Mouse (Mus musculus) right cerebral cortex, adult 2 months (tissue): ENCODE results near the gene Podxl.
"Not testable (repeated sequence)": the region's sequence is repeated elsewhere in the genome, so short reads cannot be mapped to it uniquely, and the experiment has no call there.

ENCODE experiments used
- DNase-seq, 2 experiments: peaks; one replicate each; pipeline ENCODE4 v3.0.0; 2021 to 2022; ENCODE audit warnings: low spot score in 2 of 2

The Podxl gene

DNA sequence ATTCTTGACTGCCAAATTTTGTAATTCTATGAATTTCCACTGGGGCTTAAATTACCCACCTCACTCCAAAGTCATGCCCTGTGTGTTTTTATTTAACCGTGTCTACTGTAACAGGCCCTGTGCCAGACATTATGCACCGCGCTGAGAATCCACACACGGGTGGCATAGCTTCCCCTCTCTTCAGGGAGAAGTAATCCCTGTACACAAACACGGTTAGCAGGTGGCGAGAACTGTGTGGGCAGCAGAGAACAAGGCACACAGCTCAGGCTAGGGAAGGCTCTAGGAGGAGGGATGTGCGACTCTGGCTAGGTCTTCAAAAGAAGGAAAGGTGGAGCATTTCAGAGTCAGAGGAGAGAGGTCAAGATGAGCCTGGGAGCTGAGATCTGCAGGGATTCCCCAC, 3.4 kb upstream of the Podxl start:
- DNase-seq: peak; percentile 34 to 47

- DNase-seq: no peak
These were observed 1.2 kb upstream of the Podxl start for GRCm38 (mm10) chr6:31564901-31565391.

- no peak for DNase-seq
These were observed 376 bp upstream of the Podxl start for GRCm38 (mm10) chr6:31564182-31564531.

GRCm38 (mm10) chr6:31562371-31563080, 1.3 kb downstream of the Podxl start:
- DNase-seq: no peak

DNA sequence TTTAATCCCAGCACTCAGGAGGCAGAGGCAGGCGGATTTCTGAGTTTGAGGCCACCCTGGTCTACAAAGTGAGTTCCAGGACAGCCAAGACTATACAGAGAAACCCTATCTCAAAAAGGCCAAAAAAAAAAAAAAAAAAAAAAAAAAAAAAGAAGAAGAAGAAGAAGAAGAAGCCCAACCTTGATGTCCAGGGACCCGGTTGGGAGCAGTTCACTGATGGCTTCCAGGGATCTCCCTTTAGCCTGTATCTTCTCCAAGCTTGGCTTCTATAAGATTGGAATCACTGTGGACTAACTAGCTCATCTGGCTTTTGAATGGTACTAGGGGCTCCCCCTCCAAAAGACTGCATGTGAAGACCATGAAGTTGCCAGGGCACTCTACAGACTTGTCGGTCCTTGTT, 1.8 kb downstream of the Podxl start:
- DNase-seq: not testable (repeated sequence)

GRCm38 (mm10) chr6:31560138-31560959, 3.4 kb downstream of the Podxl start:
- no peak for DNase-seq

- DNase-seq: no peak
These were observed 7.2 kb downstream of the Podxl start for GRCm38 (mm10) chr6:31556460-31557100.

GRCm38 (mm10) chr6:31550876-31551532, 12.8 kb downstream of the Podxl start:
- no peak for DNase-seq

- no peak for DNase-seq
These were observed 14.3 kb downstream of the Podxl start for GRCm38 (mm10) chr6:31549361-31550051.

DNA sequence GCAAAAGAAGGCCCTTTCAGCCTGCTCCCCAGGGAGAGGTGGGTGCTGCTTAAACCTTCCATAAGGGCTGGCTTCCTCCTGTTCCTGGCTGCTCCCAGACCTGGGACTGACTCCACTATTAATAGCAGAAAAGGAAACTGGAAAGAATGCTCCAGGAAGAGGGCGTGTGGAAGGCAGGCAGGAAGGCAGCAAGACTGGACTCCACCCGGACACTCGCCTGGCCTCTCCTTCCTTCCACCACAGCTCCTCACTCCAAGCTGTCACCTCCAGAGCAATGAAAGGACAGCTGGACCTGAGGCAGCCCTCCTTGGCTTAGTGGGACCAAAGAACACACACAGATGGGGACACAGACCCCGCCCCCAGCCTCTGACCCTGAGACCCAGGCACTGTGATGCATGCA, 19.5 kb downstream of the Podxl start:
- DNase-seq: no peak

DNA sequence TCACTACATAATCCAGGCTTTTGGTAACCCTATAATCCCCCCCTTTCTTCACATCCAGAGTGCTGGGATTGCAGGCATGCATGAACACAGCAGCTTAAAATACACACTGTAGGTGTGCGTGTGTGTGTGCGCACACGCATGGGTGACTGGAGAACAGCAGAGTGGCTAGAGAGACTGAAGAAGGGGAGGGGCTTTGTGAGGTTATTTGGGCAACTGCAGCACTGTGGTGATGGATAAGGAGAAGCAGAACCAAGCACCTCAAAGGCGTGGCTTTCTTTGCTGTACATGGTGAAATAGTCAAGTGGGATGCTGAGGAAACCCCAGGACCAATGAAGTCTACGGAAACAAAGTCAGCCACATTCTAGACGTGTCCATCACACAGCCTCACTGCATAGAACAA, 23.8 kb downstream of the Podxl start:
- DNase-seq: no peak

- DNase-seq: no peak
These were observed 25.7 kb downstream of the Podxl start for GRCm38 (mm10) chr6:31538112-31538511.

DNA sequence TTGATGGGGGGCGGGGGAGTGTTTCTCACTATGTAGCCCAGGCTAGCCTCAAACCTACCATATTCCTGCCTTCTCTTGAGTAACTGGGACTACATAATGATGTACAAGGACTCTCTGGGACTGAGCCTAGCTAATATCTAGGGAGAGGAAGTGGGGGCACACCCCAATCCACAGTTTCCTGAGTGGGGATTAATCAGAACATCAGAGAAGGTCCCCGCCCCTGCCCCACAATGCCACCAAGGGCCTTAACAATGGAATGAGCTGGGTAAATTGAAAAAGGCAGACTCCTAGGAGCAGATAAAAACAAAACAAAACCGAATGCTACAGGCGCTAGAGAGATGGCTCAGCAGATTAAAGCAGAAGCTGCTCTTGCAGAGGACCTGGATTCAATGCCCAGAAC, 26.6 kb downstream of the Podxl start:
- no peak for DNase-seq

- no peak for DNase-seq
These were observed 29.1 kb downstream of the Podxl start for GRCm38 (mm10) chr6:31534705-31535104.

GRCm38 (mm10) chr6:31531880-31532279, 31.9 kb downstream of the Podxl start:
- DNase-seq: no peak

GRCm38 (mm10) chr6:31528339-31528738, 35.4 kb downstream of the Podxl start:
- no peak for DNase-seq

- DNase-seq: peak; percentile 79 to 83
These were observed 35.9 kb downstream of the Podxl start for GRCm38 (mm10) chr6:31527897-31528296.

- no peak for DNase-seq
These were observed 36.9 kb downstream of the Podxl start for GRCm38 (mm10) chr6:31526929-31527328.

GRCm38 (mm10) chr6:31525231-31525900, 38.4 kb downstream of the Podxl start:
- DNase-seq: peak; percentile 72 to 73

GRCm38 (mm10) chr6:31524647-31525046, 39.1 kb downstream of the Podxl start:
- DNase-seq: no peak

DNA sequence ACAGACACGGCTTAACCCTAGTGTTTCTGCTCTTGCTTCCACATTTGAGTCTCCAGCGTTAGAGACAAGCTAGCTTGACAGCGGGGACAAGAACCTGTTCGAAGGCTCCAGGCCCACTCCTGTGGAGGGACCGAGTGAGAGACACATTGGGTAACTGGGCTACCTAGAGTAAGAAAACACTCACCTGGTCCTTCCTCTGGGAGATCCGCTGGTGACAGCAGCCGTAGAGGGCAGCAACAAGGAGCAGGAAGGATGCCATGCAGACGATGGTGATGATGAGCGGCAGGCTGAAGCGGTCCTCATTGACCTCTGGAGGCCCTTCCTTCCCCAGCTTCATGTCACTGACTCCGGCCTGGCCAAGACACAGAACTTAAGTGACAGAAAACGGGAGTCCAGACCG, 39.7 kb downstream of the Podxl start:
- DNase-seq: no peak
